Mouse (Mus musculus) frontal cortex, adult 2 months (tissue): ENCODE results near the gene Slc6a16. TPM values are rescaled to one million over a fixed set of nuclear protein-coding genes. Genes with fewer than 3 reads are reported as not detected.

Experiments used
- DNase-seq, 2 experiments: peaks; one replicate each; pipeline ENCODE4 v3.0.0; 2022; ENCODE audit warnings: low spot score in 1 of 2; ENCODE audit errors: extremely low spot score in 1 of 2
- polyA plus RNA-seq: library from polyadenylated mRNA; depleted of rRNA; stranded (reverse); fragments of >200 nt; gene quantifications from 2 replicates; pipeline ENCODE4 v1.2.3, GENCODE M21; 2012; rRNA removed

Slc6a16 gene
- 1.1 and 1.2 TPM in 2 replicates for polyA plus RNA-seq

DNA sequence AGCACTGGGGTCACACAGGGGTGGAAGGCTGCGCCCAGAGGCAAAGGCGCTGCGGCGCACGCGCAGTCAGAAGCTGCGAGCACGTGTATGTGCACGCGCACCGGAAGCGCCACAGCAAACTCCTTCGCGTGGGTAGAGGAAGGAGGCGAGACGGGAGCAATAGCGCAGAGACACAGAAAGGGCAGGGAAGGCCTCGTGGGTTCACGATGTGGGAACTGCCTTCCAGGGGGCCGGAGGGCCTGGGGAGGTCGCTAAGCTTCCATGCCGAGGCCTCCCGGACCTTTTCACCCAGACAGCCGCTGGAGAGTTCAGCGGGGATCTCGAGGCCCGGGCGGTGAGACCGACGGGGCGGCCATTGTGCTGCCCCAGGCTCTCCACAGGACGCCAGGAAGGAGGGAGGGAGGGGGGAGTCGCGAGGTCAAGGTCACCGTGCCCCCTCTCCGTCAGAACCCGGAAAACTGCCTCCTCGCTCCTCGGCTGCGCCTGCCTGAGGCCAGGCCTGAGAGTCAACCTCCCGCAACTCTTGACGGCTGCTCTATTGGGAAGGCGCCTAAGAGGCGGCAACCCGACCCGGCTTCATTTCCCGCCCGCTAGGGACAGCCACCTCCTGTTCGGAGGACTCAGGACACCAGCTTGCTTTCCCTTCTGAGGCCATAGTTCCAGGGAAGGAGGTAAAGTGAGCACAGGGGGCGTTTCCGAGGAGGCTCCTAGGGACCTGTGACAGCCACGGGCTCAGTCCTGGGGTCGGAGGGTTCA lies at the start of gene Slc6a16:
Gene Slc6a16 (plus strand): TSS at position 453 of the 756 bp plus-strand sequence.
- no peak for DNase-seq

DNA sequence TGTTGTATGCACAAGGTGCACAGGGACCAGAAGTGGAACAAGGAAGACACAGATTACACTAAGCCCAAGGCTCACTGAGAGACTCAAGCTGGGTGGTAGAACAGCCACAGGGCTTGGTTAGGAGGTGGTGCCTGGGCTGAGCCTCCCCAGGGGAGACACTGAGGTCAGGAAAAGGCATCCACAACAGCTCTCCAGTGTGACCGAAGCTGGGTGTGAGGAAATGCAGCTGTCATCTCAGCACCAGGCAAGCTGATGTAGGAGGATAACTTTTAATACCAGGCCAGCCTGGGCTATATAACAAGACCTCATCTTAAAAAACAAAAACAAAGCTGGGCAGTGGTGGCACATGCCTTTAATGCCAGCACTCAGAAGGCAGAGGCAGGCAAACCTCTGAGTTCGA lies 49.7 kb upstream of the Slc6a16 start:
- no peak for DNase-seq

GRCm38 (mm10) chr7:45191803-45192363 lies 49.0 kb upstream of the Slc6a16 start:
- DNase-seq, result no peak

- no peak for DNase-seq
Observed at GRCm38 (mm10) chr7:45192585-45193310, 48.1 kb upstream of the Slc6a16 start.

- DNase-seq, result no peak
Observed at GRCm38 (mm10) chr7:45193406-45193805, 47.5 kb upstream of the Slc6a16 start.

DNA sequence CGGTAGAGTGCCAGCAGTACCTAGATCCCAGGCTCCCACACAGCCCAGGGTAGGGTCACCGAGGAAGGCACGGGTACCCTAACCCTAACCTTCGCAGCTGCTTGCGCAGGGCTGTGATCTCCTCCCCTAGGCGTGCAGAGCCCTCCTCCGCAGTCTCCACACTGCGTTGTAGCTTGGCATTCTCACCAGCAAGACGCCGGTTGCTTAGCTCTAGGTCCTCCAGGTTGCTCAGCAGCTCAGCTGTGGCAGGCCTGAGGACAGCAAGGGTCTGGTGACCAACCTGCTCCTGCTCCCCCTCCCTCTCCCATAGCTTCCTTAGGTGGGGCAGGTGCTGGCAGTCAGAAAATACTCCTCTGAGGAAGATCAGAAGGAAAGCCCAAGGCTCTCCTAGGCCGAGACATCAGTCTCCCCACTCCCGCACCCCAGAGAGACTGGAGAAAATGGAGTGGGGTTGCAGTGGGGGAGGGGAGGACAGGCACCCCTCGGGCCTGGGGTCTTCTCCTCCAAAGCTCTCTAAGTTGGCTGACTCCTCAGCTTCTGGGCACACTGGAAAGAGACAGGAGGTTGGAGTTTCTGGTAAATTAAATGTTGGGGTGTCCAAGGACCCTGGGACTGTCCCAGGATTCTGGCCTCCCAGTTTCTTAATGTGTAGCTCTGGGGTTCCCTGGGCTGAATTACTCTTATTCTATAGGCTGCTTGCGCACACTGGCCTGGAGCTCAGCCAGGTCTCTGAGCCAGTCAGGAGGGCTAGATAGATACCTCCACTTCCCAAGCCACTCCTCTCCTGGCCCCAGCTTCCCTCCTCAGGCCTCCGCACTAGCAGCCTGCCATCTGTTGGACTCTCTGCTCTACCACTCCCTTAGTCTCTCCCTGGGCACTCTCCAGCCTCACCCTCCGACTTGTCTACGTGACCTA lies 46.8 kb upstream of the Slc6a16 start:
- no peak for DNase-seq

DNA sequence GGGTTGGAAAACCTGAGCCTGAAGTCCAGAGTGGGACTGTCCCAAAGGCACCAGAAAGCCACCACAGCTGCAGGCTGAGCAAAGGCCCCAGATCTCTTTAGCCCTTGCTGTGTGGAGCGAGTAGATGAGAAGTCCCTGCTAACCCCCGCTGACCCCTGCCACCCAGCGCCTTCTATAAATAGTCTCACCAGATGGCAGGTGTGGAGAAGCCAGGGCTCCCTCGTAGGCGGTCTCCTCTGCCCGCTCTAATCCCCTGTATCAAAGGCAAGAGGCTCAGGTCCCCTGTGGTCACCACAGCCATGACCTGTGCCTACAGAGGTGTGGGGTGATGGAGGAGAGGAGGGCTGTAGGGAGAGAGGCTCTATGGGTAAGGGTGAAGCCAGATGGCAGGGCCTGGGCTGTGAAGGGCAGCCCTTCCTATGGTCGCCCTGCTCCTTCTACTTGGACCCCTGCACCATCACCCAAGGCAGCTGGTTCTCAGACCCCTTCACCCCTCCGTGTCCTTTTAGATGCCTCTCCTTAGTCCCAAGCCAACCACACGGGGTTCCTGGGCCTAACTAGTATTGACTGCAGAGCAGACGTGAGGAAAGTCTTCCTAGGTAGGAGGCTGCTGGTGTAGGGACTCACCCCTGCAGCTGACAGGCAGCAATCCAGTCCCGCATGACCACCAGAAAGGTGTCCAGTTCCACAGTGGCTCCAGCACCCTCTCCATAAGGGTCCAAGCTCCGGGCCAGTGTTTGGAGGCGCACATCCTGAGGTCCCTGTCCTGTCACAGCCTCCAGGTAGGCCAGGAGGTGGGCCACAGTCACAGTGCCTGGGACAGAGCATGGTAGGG lies 45.3 kb upstream of the Slc6a16 start:
- DNase-seq, result no peak

- no peak for DNase-seq
Observed at GRCm38 (mm10) chr7:45196176-45196535, 44.7 kb upstream of the Slc6a16 start.

GRCm38 (mm10) chr7:45196994-45197393 lies 43.9 kb upstream of the Slc6a16 start:
- DNase-seq, result no peak

DNA sequence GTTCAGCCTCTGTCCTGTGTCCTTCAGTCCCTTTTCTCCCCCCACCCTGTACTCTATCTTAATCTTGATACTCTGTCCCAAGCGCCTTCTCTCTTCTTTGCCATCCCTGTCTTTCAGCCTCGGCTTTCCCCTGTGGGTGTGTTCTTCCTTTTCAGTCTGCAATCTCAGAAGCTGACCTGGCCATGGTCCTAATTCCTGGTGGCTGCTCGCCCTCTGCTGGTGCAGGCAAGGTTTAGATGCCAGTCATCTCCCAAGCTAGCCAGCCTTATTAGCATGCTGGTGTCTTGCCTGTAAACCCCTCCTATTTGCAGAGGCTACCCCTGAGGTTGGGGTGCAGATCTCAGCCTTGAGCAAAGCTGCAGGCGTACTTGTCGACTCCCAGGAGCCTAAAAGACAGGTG lies 42.5 kb upstream of the Slc6a16 start:
- peak in 1 of 2 experiments; percentile 81 for DNase-seq

DNA sequence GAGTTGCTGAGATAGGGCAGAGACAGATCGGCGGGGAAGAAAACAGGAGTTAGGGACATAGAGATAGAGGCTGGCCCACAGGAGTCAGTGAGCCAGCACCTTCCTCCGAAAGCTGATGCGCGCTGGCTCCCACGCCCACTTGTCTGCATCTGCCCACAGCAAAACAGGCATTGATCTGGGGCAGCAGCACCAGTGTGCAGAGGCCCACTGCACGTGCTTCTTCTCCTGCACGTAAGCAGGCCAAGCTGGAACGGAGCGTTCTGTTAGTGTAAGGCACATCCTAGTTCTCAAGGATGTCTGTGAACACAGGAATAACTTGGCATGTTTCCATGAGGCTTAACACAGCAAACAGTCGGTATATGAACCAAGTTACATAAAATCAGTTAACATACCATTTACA lies 41.9 kb upstream of the Slc6a16 start:
- DNase-seq, result peak; percentile 48 to 66

GRCm38 (mm10) chr7:45202654-45203053 lies 38.2 kb upstream of the Slc6a16 start:
- peak in 1 of 2 experiments; percentile 59 for DNase-seq

GRCm38 (mm10) chr7:45204380-45205143 lies 36.3 kb upstream of the Slc6a16 start, which contains the start of gene Ccdc155:
TSS of gene Ccdc155 (minus strand) at chr7:45204892.
- DNase-seq, result peak; percentile 90 to 95

DNA sequence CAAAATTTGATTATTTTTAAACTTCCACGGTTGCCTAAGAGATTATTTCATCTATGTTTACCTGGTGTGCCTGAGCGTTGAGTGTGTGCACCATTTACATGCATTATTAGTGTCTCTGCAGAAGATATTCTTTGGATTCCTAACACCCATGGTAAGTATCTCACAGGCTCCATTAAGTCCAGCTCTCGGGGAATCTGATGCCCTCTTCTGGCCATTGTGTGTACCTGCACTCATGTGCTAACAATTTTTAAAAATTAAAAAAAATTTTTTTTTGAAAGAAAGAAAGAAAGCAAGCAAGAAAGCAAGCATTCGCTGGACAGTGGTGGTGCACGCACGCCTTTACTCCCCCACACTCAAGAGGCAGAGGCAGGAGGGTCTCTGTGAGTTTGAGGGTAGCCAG lies 32.6 kb upstream of the Slc6a16 start:
- DNase-seq, result no peak

DNA sequence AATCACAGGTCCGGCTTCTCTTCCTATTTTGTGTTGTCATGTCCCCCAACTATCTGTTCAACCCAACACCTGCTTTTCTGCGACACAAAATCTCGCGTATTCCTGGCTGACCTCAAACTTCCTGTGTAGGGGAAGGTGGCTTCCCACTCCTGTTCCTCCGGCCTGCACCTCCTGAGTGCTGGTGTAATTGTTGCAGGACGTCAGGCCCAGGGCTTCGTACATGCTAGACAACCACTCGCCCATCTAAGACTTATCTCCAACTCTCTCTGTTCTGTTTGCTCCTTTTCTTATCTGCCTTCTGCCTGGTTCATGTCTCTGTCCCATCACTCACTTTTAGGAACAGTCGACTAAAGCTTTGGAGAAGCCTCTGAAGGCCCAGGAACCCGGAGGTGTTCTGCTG lies 29.8 kb upstream of the Slc6a16 start:
- no peak for DNase-seq

DNA sequence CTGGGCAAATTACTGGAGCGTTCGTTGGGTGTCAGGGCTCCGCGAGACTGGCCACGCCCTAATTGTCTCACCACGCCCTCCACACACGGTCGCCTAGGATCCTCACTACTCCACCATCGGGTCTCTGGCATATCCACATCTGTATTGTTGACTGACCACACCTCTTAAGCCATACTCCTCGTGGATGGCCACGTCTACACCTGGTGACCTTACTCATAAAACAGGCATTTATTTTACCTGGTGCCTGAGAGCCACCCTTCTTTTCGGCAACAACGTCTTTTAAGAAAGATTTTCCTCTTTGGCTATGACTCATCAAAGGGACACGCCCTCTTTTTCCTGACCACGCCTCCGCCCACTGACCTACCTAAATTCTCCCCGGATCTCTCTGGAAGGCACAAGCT lies 29.0 kb upstream of the Slc6a16 start, which contains the start of gene Dkkl1:
Gene Dkkl1 (minus strand): TSS at position 297 of the 401 bp plus-strand sequence.
- no peak for DNase-seq

GRCm38 (mm10) chr7:45212356-45212755 lies 28.5 kb upstream of the Slc6a16 start:
- no peak for DNase-seq

- no peak for DNase-seq
Observed at GRCm38 (mm10) chr7:45213708-45214107, 27.2 kb upstream of the Slc6a16 start.
